Comparison of ENCODE assay signal across 8 mouse cellular contexts in the genomic region with DNA sequence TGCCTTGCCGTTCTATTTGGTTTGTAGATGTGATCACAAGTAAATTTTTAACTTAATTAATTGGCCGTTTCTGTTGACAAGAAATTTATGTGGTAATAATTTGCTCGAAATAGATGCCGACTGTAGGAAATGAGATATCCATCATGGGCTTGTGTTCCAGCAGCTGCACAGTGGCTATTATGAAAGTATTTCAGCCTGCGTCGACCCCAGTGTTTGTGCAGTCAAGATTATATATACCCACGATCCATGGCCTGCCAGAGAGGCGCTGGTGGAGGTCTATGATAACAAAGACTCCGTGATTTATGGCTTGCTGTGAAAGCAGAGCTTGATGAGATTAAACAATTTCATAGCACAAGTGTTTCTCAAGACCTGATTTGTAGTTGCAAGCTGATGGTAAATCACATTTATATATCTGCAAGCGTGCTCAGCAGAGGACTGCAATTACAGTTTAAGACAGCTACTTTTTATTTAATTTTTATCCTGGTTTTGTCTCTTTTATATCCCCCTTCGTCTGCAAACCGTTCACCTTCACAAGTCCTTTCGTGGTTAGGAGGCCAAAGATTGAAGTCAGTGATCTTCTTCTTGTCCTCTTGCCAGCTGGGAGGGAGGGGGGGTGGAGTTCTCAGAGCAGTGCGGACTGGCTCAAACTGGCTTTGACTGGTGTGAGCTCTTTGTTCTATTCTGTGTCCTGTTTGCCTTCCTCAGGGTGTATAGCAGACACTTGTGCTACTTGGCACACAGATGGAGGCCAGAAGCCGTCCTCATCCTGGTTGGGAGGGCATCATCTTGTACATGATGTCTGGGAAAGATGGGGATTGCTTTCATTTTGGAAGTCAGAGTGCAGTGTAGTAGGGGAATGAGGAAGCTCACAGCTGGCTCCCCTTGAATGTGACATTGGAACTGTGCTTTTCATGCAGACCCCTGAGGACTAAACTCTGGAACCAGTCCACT.
DNase-seq lines count a peak whose midpoint lies in the region; ATAC-seq lines count a peak whose summit lies in the region.

No protein-coding gene starts in this region.

- peak overlapping the region; percentile 7; the same call in 1 of the 2 replicates for H3K4me2 ChIP-seq in neural tube, embryonic 15.5 days
- H3K4me2 ChIP-seq in forebrain, embryonic 13.5 days, result no peak overlapping the region

- no peak overlapping the region for H3K9ac ChIP-seq in neural tube, embryonic 15.5 days (replicated peaks)
- H3K9ac ChIP-seq in forebrain, embryonic 13.5 days, result no peak overlapping the region

- H3K36me3 ChIP-seq in megakaryocyte, embryonic 14.5 days (replicated peaks; ENCODE audit: low read length), result no peaks in the 10 kb centered on the region
- no peaks in the 10 kb centered on the region for H3K36me3 ChIP-seq in limb, embryonic 10.5 days
- no peaks in the 10 kb centered on the region for H3K36me3 ChIP-seq in neural tube, embryonic 15.5 days
- H3K36me3 ChIP-seq in forebrain, embryonic 13.5 days (ENCODE audit: poor library complexity, severe bottlenecking), result no peaks in the 10 kb centered on the region

- WGBS in limb, embryonic 10.5 days, result 36% methylated on average over 15 of the region's 15 CpGs
- WGBS in neural tube, embryonic 15.5 days, result 9% methylated on average over 15 of the region's 15 CpGs
- 58% methylated on average over 15 of the region's 15 CpGs for WGBS in forebrain, embryonic 13.5 days

- DNase-seq in limb, embryonic 10.5 days (ENCODE audit: low spot score), result peak; percentile 71
- DNase-seq in right cerebral cortex, postnatal 36 days (ENCODE audit: low spot score in 2 of 2), result no peak
- DNase-seq in liver, result no peak

- H3K27ac ChIP-seq in limb, embryonic 10.5 days, result peak overlapping the region; percentile 78
- H3K27ac ChIP-seq in neural tube, embryonic 15.5 days (replicated peaks), result peak overlapping the region; percentile 58; the same call in 1 of the 2 replicates
- no peak overlapping the region for H3K27ac ChIP-seq in forebrain, embryonic 13.5 days

- peaks cover 8% of the 10 kb centered on the region for H3K27me3 ChIP-seq in megakaryocyte, embryonic 14.5 days (replicated peaks)
- peaks cover 41% of the 10 kb centered on the region for H3K27me3 ChIP-seq in limb, embryonic 10.5 days (ENCODE audit: low read depth, poor library complexity, severe bottlenecking)
- peaks cover 3% of the 10 kb centered on the region; the same call in 1 of the 2 replicates for H3K27me3 ChIP-seq in neural tube, embryonic 15.5 days (replicated peaks)
- peaks cover 5% of the 10 kb centered on the region; the same call in 1 of the 2 replicates for H3K27me3 ChIP-seq in forebrain, embryonic 13.5 days

- peaks cover 3% of the 10 kb centered on the region for H3K4me1 ChIP-seq in megakaryocyte, embryonic 14.5 days
- peaks cover 18% of the 10 kb centered on the region for H3K4me1 ChIP-seq in limb, embryonic 10.5 days
- peaks cover 15% of the 10 kb centered on the region for H3K4me1 ChIP-seq in neural tube, embryonic 15.5 days
- H3K4me1 ChIP-seq in forebrain, embryonic 13.5 days, result no peaks in the 10 kb centered on the region

- no peaks in the 10 kb centered on the region for H3K9me3 ChIP-seq in megakaryocyte, embryonic 14.5 days
- H3K9me3 ChIP-seq in limb, embryonic 10.5 days (replicated peaks), result no peaks in the 10 kb centered on the region
- H3K9me3 ChIP-seq in neural tube, embryonic 15.5 days (replicated peaks), result no peaks in the 10 kb centered on the region
- H3K9me3 ChIP-seq in forebrain, embryonic 13.5 days (replicated peaks), result no peaks in the 10 kb centered on the region

- H3K4me3 ChIP-seq in megakaryocyte, embryonic 14.5 days (replicated peaks), result peak overlapping the region; percentile 62
- H3K4me3 ChIP-seq in limb, embryonic 10.5 days, result no peak overlapping the region
- H3K4me3 ChIP-seq in neural tube, embryonic 15.5 days (replicated peaks), result no peak overlapping the region
- no peak overlapping the region for H3K4me3 ChIP-seq in forebrain, embryonic 13.5 days

- no peak for ATAC-seq in megakaryocyte, adult 5-6 weeks (ENCODE audit: poor library complexity, severe bottlenecking)
- ATAC-seq in hematopoietic stem cell, adult 5-6 weeks (replicated peaks in 1 of 2; ENCODE audit: insufficient read depth in 1 of 2, low FRiP score in 2 of 2, low TSS enrichment in 1 of 2, low read depth in 1 of 2, poor library complexity in 2 of 2, severe bottlenecking in 2 of 2), result peak; percentile 75 to 88
- ATAC-seq in neural tube, embryonic 15.5 days (ENCODE audit: low FRiP score), result peak; percentile 76; the same call in 1 of the 2 replicates
- no peak for ATAC-seq in forebrain, embryonic 13.5 days

Comparison
In these comparisons a context has a peak if more than half of its experiments do, and no peak if none do; other contexts are left out.
1. ATAC-seq: peak in hematopoietic stem cell, adult 5-6 weeks (2 of 2) and neural tube, embryonic 15.5 days (single experiment); none in megakaryocyte, adult 5-6 weeks (single experiment) and forebrain, embryonic 13.5 days (single experiment).